In genomic region chr17:29915820-29916219, GRCm38 (mm10) we compare ENCODE assay signal across 21 mouse cellular contexts. TPM values are rescaled to one million over a fixed set of nuclear protein-coding genes. Genes with fewer than 3 reads are reported as not detected.
DNase-seq lines count a peak whose midpoint lies in the region; ATAC-seq and TF ChIP-seq lines count a peak whose summit lies in the region.
"Had no signal": no experiment of that assay in that cellular context is flagged by ENCODE, and none has a peak within 500 bp of the region (broad histone marks: within the 10 kb centered on the region; RNA-seq: fewer than 3 reads in every experiment).

No protein-coding gene starts in this region.

- WGBS in forebrain, embryonic 13.5 days, result 48% methylated on average over 10 of the region's 10 CpGs
- WGBS in forebrain, embryonic 12.5 days, result 66% methylated on average over 10 of the region's 10 CpGs
- WGBS in forebrain, postnatal 0 days, result 32% methylated on average over 10 of the region's 10 CpGs

- no peak for TF ChIP-seq CTCF in forebrain, postnatal 0 days (IDR thresholded peaks at IDR 0.05; ENCODE audit: low read depth)

- H3K4me3 ChIP-seq in forebrain, embryonic 13.5 days, result no peak overlapping the region
- H3K4me3 ChIP-seq in forebrain, embryonic 12.5 days (replicated peaks), result no peak overlapping the region
- no peak overlapping the region for H3K4me3 ChIP-seq in forebrain, postnatal 0 days (ENCODE audit: low read depth, low read length)
- H3K4me3 ChIP-seq: embryonic facial prominence, embryonic 13.5 days; heart, adult 2 months; heart, embryonic 15.5 days; hindbrain, embryonic 13.5 days had no signal

- H3K9ac ChIP-seq in forebrain, embryonic 13.5 days, result no peak overlapping the region
- H3K9ac ChIP-seq in forebrain, embryonic 12.5 days, result no peak overlapping the region
- H3K9ac ChIP-seq in forebrain, postnatal 0 days, result no peak overlapping the region
- H3K9ac ChIP-seq: embryonic facial prominence, embryonic 13.5 days; heart, embryonic 15.5 days; hindbrain, embryonic 13.5 days had no signal

- no peaks in the 10 kb centered on the region for H3K36me3 ChIP-seq in forebrain, embryonic 13.5 days (ENCODE audit: poor library complexity, severe bottlenecking)
- H3K36me3 ChIP-seq in forebrain, embryonic 12.5 days (replicated peaks), result no peaks in the 10 kb centered on the region
- H3K36me3 ChIP-seq in forebrain, postnatal 0 days (ENCODE audit: insufficient read depth), result no peaks in the 10 kb centered on the region
- H3K36me3 ChIP-seq: embryonic facial prominence, embryonic 13.5 days; heart, embryonic 15.5 days; hindbrain, embryonic 13.5 days had no signal

- peak; percentile 9 to 15 for DNase-seq in frontal cortex, postnatal 36 days (ENCODE audit: low spot score in 2 of 2)
- no peak for DNase-seq in frontal cortex, postnatal 25 days (ENCODE audit: low spot score in 2 of 2)
- peak; percentile 77 for DNase-seq in brain, adult 2 months (ENCODE audit: low read depth, low spot score)
- peak; percentile 41 for DNase-seq in forebrain, postnatal 0 days
- no peak for DNase-seq in thymus, adult 18-20 months
- DNase-seq in cerebellum, postnatal 4 days (ENCODE audit: low spot score in 2 of 2), result no peak
- DNase-seq: adrenal gland, postnatal 14 days; cerebellum, adult 11 months; cerebellum, adult 8-10 months; cerebellum, postnatal 14 days; gastrocnemius, postnatal 14 days; heart, adult 2 months; heart, postnatal 14 days; kidney, adult 11 months had no signal

- no peak overlapping the region for H3K27ac ChIP-seq in forebrain, embryonic 13.5 days
- no peak overlapping the region for H3K27ac ChIP-seq in forebrain, embryonic 12.5 days
- no peak overlapping the region for H3K27ac ChIP-seq in forebrain, postnatal 0 days (ENCODE audit: low read depth, low read length)
- H3K27ac ChIP-seq: embryonic facial prominence, embryonic 13.5 days; heart, adult 2 months; heart, embryonic 15.5 days; hindbrain, embryonic 13.5 days; hindbrain, postnatal 0 days had no signal

- no peaks in the 10 kb centered on the region for H3K9me3 ChIP-seq in forebrain, embryonic 13.5 days (replicated peaks)
- no peaks in the 10 kb centered on the region for H3K9me3 ChIP-seq in forebrain, embryonic 12.5 days
- no peaks in the 10 kb centered on the region for H3K9me3 ChIP-seq in forebrain, postnatal 0 days (ENCODE audit: low read length)
- H3K9me3 ChIP-seq: embryonic facial prominence, embryonic 13.5 days; heart, embryonic 15.5 days; hindbrain, embryonic 13.5 days had no signal

- no peak overlapping the region for H3K4me2 ChIP-seq in forebrain, embryonic 13.5 days
- H3K4me2 ChIP-seq in forebrain, embryonic 12.5 days, result no peak overlapping the region
- H3K4me2 ChIP-seq in forebrain, postnatal 0 days (ENCODE audit: low read depth), result no peak overlapping the region
- H3K4me2 ChIP-seq: embryonic facial prominence, embryonic 13.5 days; heart, embryonic 11.5 days; heart, embryonic 15.5 days; hindbrain, embryonic 13.5 days had no signal

- peak; percentile 57 for ATAC-seq in forebrain, embryonic 13.5 days
- ATAC-seq in forebrain, embryonic 12.5 days (ENCODE audit: low FRiP score), result no peak
- peak; percentile 70; the same call in 1 of the 2 replicates for ATAC-seq in forebrain, postnatal 0 days
- ATAC-seq: hindbrain, postnatal 0 days had no signal

- no peaks in the 10 kb centered on the region for H3K27me3 ChIP-seq in forebrain, embryonic 13.5 days
- H3K27me3 ChIP-seq in forebrain, embryonic 12.5 days, result peaks cover 8% of the 10 kb centered on the region; the same call in 1 of the 2 replicates
- H3K27me3 ChIP-seq in forebrain, postnatal 0 days (ENCODE audit: insufficient read depth, low read length), result no peaks in the 10 kb centered on the region
- H3K27me3 ChIP-seq: embryonic facial prominence, embryonic 13.5 days; heart, embryonic 15.5 days; hindbrain, embryonic 13.5 days had no signal

- peaks cover 43% of the 10 kb centered on the region for H3K4me1 ChIP-seq in forebrain, embryonic 13.5 days
- peaks cover 33% of the 10 kb centered on the region for H3K4me1 ChIP-seq in forebrain, embryonic 12.5 days
- no peaks in the 10 kb centered on the region for H3K4me1 ChIP-seq in forebrain, postnatal 0 days (ENCODE audit: insufficient read depth)

RNA-seq across cellular contexts. Expression of gene Mdga1, which starts 54.1 kb away (rescaled TPM):
- polyA plus RNA-seq in forebrain, embryonic 13.5 days (2015; fragmentation: Nextera tagmentation; extraction: Ambion mirVana), result 7.4 and 8.0 TPM in 2 replicates
- polyA plus RNA-seq in forebrain, embryonic 12.5 days (2016; fragmentation: Nextera tagmentation; extraction: Ambion mirVana), result 8.8 and 9.0 TPM in 2 replicates
- total RNA-seq in forebrain, postnatal 0 days (2014; rRNA removed), result 29.1 and 45.7 TPM in 2 replicates
- polyA plus RNA-seq in forebrain, postnatal 0 days (2015; fragmentation: Nextera tagmentation; extraction: Ambion mirVana), result 7.6 and 10.9 TPM in 2 replicates

Comparison
In these comparisons a context has a peak if more than half of its experiments do, and no peak if none do; other contexts are left out.
1. DNase-seq: peak in frontal cortex, postnatal 36 days (2 of 2), brain, adult 2 months (single experiment) and forebrain, postnatal 0 days (single experiment); none in frontal cortex, postnatal 25 days (0 of 2), thymus, adult 18-20 months (0 of 2) and cerebellum, postnatal 4 days (0 of 2).